Comparison of ENCODE assay signal across 8 mouse cellular contexts in the genomic region with DNA sequence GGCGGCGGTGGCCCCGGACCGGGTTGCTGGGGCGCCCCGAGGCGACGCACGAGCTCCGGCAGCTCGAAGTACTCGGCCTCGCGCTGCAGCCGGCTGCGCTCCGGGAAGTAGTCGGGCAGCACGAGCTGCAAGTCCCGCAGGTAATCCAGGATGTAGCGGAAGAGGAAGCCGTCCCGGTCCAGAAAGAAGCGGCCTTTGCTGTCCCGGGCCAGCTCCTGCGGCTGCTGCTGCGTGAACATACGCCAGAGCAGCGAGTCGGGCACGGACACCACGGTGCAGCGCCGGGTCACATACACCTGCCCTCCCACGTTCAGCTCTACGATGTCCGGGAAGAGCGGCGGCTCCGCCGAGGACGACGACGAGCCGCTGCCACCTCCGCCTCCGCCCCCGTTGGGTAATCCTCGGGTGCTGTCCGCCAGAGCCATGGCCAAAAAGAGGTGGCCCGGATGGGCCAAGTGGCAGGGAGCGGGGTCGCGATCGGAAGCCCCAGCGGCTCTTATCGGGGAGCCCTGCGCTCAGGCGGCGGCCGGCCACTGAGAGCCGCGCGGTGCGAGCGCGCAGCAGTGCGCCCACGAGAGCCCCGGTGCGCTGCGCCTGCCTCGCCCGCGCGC. TPM values are rescaled to one million over a fixed set of nuclear protein-coding genes. Genes with fewer than 3 reads are reported as not detected.
DNase-seq lines count a peak whose midpoint lies in the region; ATAC-seq and TF ChIP-seq lines count a peak whose summit lies in the region.

No protein-coding gene starts in this region.

- ATAC-seq in forebrain, embryonic 13.5 days = peak; percentile 51
- peak; percentile 63 for ATAC-seq in hindbrain, embryonic 11.5 days (ENCODE audit: low FRiP score)
- peak; percentile 47 for ATAC-seq in megakaryocyte progenitor cell, adult 5-6 weeks (replicated peaks; ENCODE audit: poor library complexity)

- no peaks in the 10 kb centered on the region for H3K36me3 ChIP-seq in forebrain, embryonic 13.5 days (ENCODE audit: poor library complexity, severe bottlenecking)
- no peaks in the 10 kb centered on the region for H3K36me3 ChIP-seq in hindbrain, embryonic 11.5 days (ENCODE audit: control insufficient read depth, insufficient read depth, low read length)
- no peaks in the 10 kb centered on the region for H3K36me3 ChIP-seq in testis, adult 2 months (ENCODE audit: control insufficient read depth, insufficient read depth, low read length)

- no peaks in the 10 kb centered on the region for H3K4me1 ChIP-seq in lung, adult 2 months (ENCODE audit: control insufficient read depth, insufficient read depth, low read length)
- peaks cover 5% of the 10 kb centered on the region; the same call in 1 of the 2 replicates for H3K4me1 ChIP-seq in brown adipose tissue, adult 24 weeks (ENCODE audit: control insufficient read depth, insufficient read depth, insufficient read length, low read length)
- H3K4me1 ChIP-seq in forebrain, embryonic 13.5 days = peaks cover 18% of the 10 kb centered on the region
- no peaks in the 10 kb centered on the region for H3K4me1 ChIP-seq in hindbrain, embryonic 11.5 days (replicated peaks; ENCODE audit: control insufficient read depth, insufficient read depth, low read length)
- peaks cover 15% of the 10 kb centered on the region for H3K4me1 ChIP-seq in testis, adult 2 months (ENCODE audit: control insufficient read depth, insufficient read depth, low read length)

- peak overlapping the region; percentile 89 for H3K27ac ChIP-seq in brown adipose tissue, adult 24 weeks (replicated peaks; ENCODE audit: low read depth, low read length)
- H3K27ac ChIP-seq in forebrain, embryonic 13.5 days = peak overlapping the region; percentile 41; the same call in 1 of the 2 replicates
- H3K27ac ChIP-seq in hindbrain, embryonic 11.5 days (ENCODE audit: low read depth, low read length) = peak overlapping the region; percentile 56
- H3K27ac ChIP-seq in testis, adult 2 months (ENCODE audit: control insufficient read depth, insufficient read depth, low read depth, low read length) = peak overlapping the region; percentile 85

- no peaks in the 10 kb centered on the region for H3K9me3 ChIP-seq in forebrain, embryonic 13.5 days (replicated peaks)
- no peaks in the 10 kb centered on the region for H3K9me3 ChIP-seq in hindbrain, embryonic 11.5 days (ENCODE audit: control insufficient read depth, low read length)

- WGBS in lung, adult 2 months = under 1% methylated on average over 74 of the region's 76 CpGs
- WGBS in forebrain, embryonic 13.5 days = under 1% methylated on average over 43 of the region's 76 CpGs
- under 1% methylated on average over 75 of the region's 76 CpGs for WGBS in hindbrain, embryonic 11.5 days

- H3K27me3 ChIP-seq in forebrain, embryonic 13.5 days = peaks cover 23% of the 10 kb centered on the region
- no peaks in the 10 kb centered on the region for H3K27me3 ChIP-seq in hindbrain, embryonic 11.5 days (ENCODE audit: control insufficient read depth, insufficient read depth, low read length)
- H3K27me3 ChIP-seq in testis, adult 2 months (ENCODE audit: control insufficient read depth, insufficient read depth, low read length) = no peaks in the 10 kb centered on the region

- TF ChIP-seq POLR2A in lung, adult 2 months (IDR thresholded peaks at IDR 0.05; ENCODE audit: borderline replicate concordance, extremely low read depth, low read depth, low read length) = peak; percentile 88
- peak; percentile 90 for TF ChIP-seq POLR2A in testis, adult 2 months (IDR thresholded peaks at IDR 0.05; ENCODE audit: control insufficient read depth, low read depth, low read length)

- DNase-seq in lung, adult 2 months = peak; percentile 66
- no peak for DNase-seq in lung, postnatal 36 days
- no peak for DNase-seq in hindbrain, embryonic 11.5 days (ENCODE audit: low spot score)
- DNase-seq in layer of hippocampus, adult 9-11 months = peak; percentile 49

- no peak for TF ChIP-seq CTCF in lung, adult 2 months (IDR thresholded peaks at IDR 0.05; ENCODE audit: insufficient read depth, low read length)
- TF ChIP-seq CTCF in testis, adult 2 months (IDR thresholded peaks at IDR 0.05; ENCODE audit: control insufficient read depth, insufficient read depth, insufficient replicate concordance, low read depth, low read length) = no peak

- H3K9ac ChIP-seq in forebrain, embryonic 13.5 days = peak overlapping the region; percentile 72
- peak overlapping the region; percentile 65 for H3K9ac ChIP-seq in hindbrain, embryonic 11.5 days (ENCODE audit: low read depth, low read length)

- peak overlapping the region; percentile 82 for H3K4me3 ChIP-seq in lung, adult 2 months (replicated peaks; ENCODE audit: extremely low read depth, low read depth, low read length)
- peak overlapping the region; percentile 93 for H3K4me3 ChIP-seq in brown adipose tissue, adult 24 weeks (ENCODE audit: insufficient read depth, low read depth, low read length)
- H3K4me3 ChIP-seq in forebrain, embryonic 13.5 days = peak overlapping the region; percentile 65
- H3K4me3 ChIP-seq in hindbrain, embryonic 11.5 days (ENCODE audit: low read depth, low read length) = peak overlapping the region; percentile 68
- H3K4me3 ChIP-seq in testis, adult 2 months (ENCODE audit: control insufficient read depth, low read depth, low read length) = peak overlapping the region; percentile 96

- H3K4me2 ChIP-seq in forebrain, embryonic 13.5 days = peak overlapping the region; percentile 97
- peak overlapping the region; percentile 85 for H3K4me2 ChIP-seq in hindbrain, embryonic 11.5 days (replicated peaks; ENCODE audit: low read depth, low read length)

RNA-seq across cellular contexts. Expression of a gene that starts 0.3 kb away (rescaled TPM):
- 25.9 and 39.0 TPM in 2 replicates for polyA plus RNA-seq in lung, adult 2 months (2012; rRNA removed)
- polyA plus RNA-seq in brown adipose tissue, adult 24 weeks (2012; ENCODE audit: insufficient read depth, insufficient read length, missing spikeins) = 22.4 and 27.7 TPM in 2 replicates
- 3.4 and 5.4 TPM in 2 replicates for polyA plus RNA-seq in forebrain, embryonic 13.5 days (2015; fragmentation: Nextera tagmentation; extraction: Ambion mirVana)
- polyA plus RNA-seq in hindbrain, embryonic 11.5 days (2014; fragmentation: Nextera tagmentation; extraction: Ambion mirVana) = 13.3 and 15.9 TPM in 2 replicates
- total RNA-seq in megakaryocyte progenitor cell, adult 5-6 weeks (2015) = 89.3 and 112 TPM in 2 replicates
- total RNA-seq in megakaryocyte progenitor cell, adult 5-6 weeks (2017) = 63.1 and 66.4 TPM in 2 replicates
- 4.7 and 5.8 TPM in 2 replicates for polyA plus RNA-seq in testis, adult 2 months (2012; rRNA removed)

Comparison
In these comparisons a context has a peak if more than half of its experiments do, and no peak if none do; other contexts are left out.
1. DNase-seq: peak in lung, adult 2 months (single experiment) and layer of hippocampus, adult 9-11 months (single experiment); none in lung, postnatal 36 days (single experiment) and hindbrain, embryonic 11.5 days (single experiment).
2. Peak in every context shown above with its lines, with median percentiles within 50 percentile points of each other: H3K4me3 ChIP-seq, H3K27ac ChIP-seq and ATAC-seq.